Mouse (Mus musculus) liver, adult 2 months (tissue): ENCODE data around the gene Slc35e4. TPM values are rescaled to one million over a fixed set of nuclear protein-coding genes. Genes with fewer than 3 reads are reported as not detected.

Experiments
- DNase-seq: peaks from one replicate; pipeline ENCODE4 v3.0.0-alpha.2; 2011; ENCODE audit warnings: low read depth, low spot score; ENCODE audit errors: extremely low read depth
- H3K27ac ChIP-seq: fragments of 200-500 bp; replicated peaks from 2 replicates; pipeline ENCODE4 v1.5.1; 2012; ENCODE audit warnings: low read depth, mild to moderate bottlenecking, control low read depth, inconsistent platforms, low read length; ENCODE audit not compliant: insufficient read depth
- H3K27me3 ChIP-seq: fragments of 200-500 bp; 2 replicates; pipeline ENCODE4 v1.6.1; 2012; ENCODE audit warnings: mild to moderate bottlenecking, moderate library complexity, low read length, inconsistent platforms; ENCODE audit not compliant: control insufficient read depth, insufficient read depth
- H3K36me3 ChIP-seq: fragments of 200-500 bp; 2 replicates; pipeline ENCODE4 v1.6.1; 2012; ENCODE audit warnings: low read length, inconsistent platforms; ENCODE audit not compliant: control insufficient read depth, insufficient read depth
- H3K4me1 ChIP-seq: fragments of 200-500 bp; 2 replicates; pipeline ENCODE4 v1.6.1; 2011; ENCODE audit warnings: low read length; ENCODE audit not compliant: control insufficient read depth, insufficient read depth
- H3K4me3 ChIP-seq: fragments of 200-500 bp; 2 replicates; pipeline ENCODE4 v1.5.1; 2011; ENCODE audit warnings: low read depth, mild to moderate bottlenecking, control low read depth, low read length, moderate library complexity; ENCODE audit not compliant: insufficient read depth
- H3K79me2 ChIP-seq: fragments of 200-500 bp; 2 replicates; pipeline ENCODE4 v1.6.1; 2012; ENCODE audit warnings: inconsistent platforms, mild to moderate bottlenecking, low read length, moderate library complexity; ENCODE audit not compliant: control insufficient read depth, insufficient read depth
- H3K9ac ChIP-seq: fragments of 200-500 bp; 2 replicates; pipeline ENCODE4 v1.6.1; 2012; ENCODE audit warnings: low read depth, mild to moderate bottlenecking, control low read depth, inconsistent platforms, low read length
- CTCF ChIP-seq: fragments of 200-500 bp; IDR thresholded peaks from 2 replicates; pipeline ENCODE4 v1.5.1; 2011; ENCODE audit warnings: low read depth, low read length, control low read depth
- POLR2A ChIP-seq: fragments of 200-500 bp; IDR thresholded peaks from 2 replicates; pipeline ENCODE4 v1.6.1; 2011; ENCODE audit warnings: low read length, control low read depth; ENCODE audit not compliant: insufficient read depth; ENCODE audit errors: extremely low read depth
- WGBS: fragments of 180-500 bp; shearing (Covaris S2); methylation state at CpG from one replicate; pipeline ENCODE4 v1.1.7; 2018; 5-methylcytosine and 5-hydroxymethylcytosine counted together
- polyA plus RNA-seq: library from polyadenylated mRNA; depleted of rRNA; stranded (reverse); fragments of >200 nt; gene quantifications from 2 replicates; pipeline ENCODE4 v1.2.3, GENCODE M21; 2012; rRNA removed
- total RNA-seq: library from RNA; depleted of rRNA; stranded (reverse); fragments of >200 nt; gene quantifications from 2 replicates; pipeline ENCODE4 v1.2.3, GENCODE M21; 2014; rRNA removed

The Slc35e4 gene
- total and polyA plus RNA-seq, 2 experiments, result 0.18 to 0.46 TPM

- Histone ChIP-seq H3K4me3 (no peak overlapping the region), H3K4me1 (no peaks in the 10 kb centered on the region), H3K79me2 (no peaks in the 10 kb centered on the region), H3K36me3 (no peaks in the 10 kb centered on the region), H3K9ac (no peak overlapping the region), H3K27me3 (no peaks in the 10 kb centered on the region), H3K27ac (no peak overlapping the region)
- WGBS, result 79% methylated on average over 5 of the region's 5 CpGs
- no peak for DNase-seq
- TF ChIP-seq CTCF, result no peak
- no peak for TF ChIP-seq POLR2A
These were observed 56.6 kb downstream of the Slc35e4 start for GRCm38 (mm10) chr11:3857902-3858301.

Other genes starting within 250 kb of the Slc35e4 start
- gene Osbp2, start 50.8 kb downstream of the Slc35e4 start, total RNA-seq, result 1.1 and 1.4 TPM in 2 replicates
- 0.70 and 0.72 TPM in 2 replicates for gene Osbp2, start 50.8 kb downstream of the Slc35e4 start, polyA plus RNA-seq
- not detected in 2 replicates for gene 4921536K21Rik, start 19.6 kb downstream of the Slc35e4 start, total RNA-seq
- gene 4921536K21Rik, start 19.6 kb downstream of the Slc35e4 start, polyA plus RNA-seq, result not detected in 2 replicates
- under 0.01 and 0.07 TPM in 2 replicates for gene Dusp18, start 19.4 kb downstream of the Slc35e4 start, total RNA-seq
- gene Dusp18, start 19.4 kb downstream of the Slc35e4 start, polyA plus RNA-seq, result 0.05 TPM in 2 replicates
- gene Tcn2, start 17.5 kb upstream of the Slc35e4 start, total RNA-seq, result 101 and 110 TPM in 2 replicates
- gene Tcn2, start 17.5 kb upstream of the Slc35e4 start, polyA plus RNA-seq, result 211 and 236 TPM in 2 replicates
- 17.9 and 20.8 TPM in 2 replicates for gene Pes1, start 49.3 kb upstream of the Slc35e4 start, total RNA-seq
- gene Pes1, start 49.3 kb upstream of the Slc35e4 start, polyA plus RNA-seq, result 17.9 and 22.2 TPM in 2 replicates
- gene 4930556J24Rik, start 62.1 kb upstream of the Slc35e4 start, total RNA-seq, result 0.09 TPM in 1 of 2 replicates, not detected in the other
- gene 4930556J24Rik, start 62.1 kb upstream of the Slc35e4 start, polyA plus RNA-seq, result not detected in 2 replicates
- gene Gal3st1, start 69.0 kb upstream of the Slc35e4 start, total RNA-seq, result 2.2 and 2.6 TPM in 2 replicates
- gene Gal3st1, start 69.0 kb upstream of the Slc35e4 start, polyA plus RNA-seq, result 1.4 and 4.4 TPM in 2 replicates
- 97.5 and 130 TPM in 2 replicates for gene Sec14l4, start 116.8 kb upstream of the Slc35e4 start, total RNA-seq
- gene Sec14l4, start 116.8 kb upstream of the Slc35e4 start, polyA plus RNA-seq, result 92.9 and 108 TPM in 2 replicates
- gene Sec14l3, start 150.2 kb upstream of the Slc35e4 start, total RNA-seq, result not detected in 2 replicates
- gene Sec14l3, start 150.2 kb upstream of the Slc35e4 start, polyA plus RNA-seq, result not detected in 2 replicates
- gene Mtfp1, start 180.8 kb upstream of the Slc35e4 start, total RNA-seq, result 16.6 and 23.4 TPM in 2 replicates
- 39.2 and 41.5 TPM in 2 replicates for gene Mtfp1, start 180.8 kb upstream of the Slc35e4 start, polyA plus RNA-seq
- gene Sec14l2, start 208.8 kb upstream of the Slc35e4 start, total RNA-seq, result 302 and 310 TPM in 2 replicates
- 349 and 371 TPM in 2 replicates for gene Sec14l2, start 208.8 kb upstream of the Slc35e4 start, polyA plus RNA-seq
- 10.3 and 10.8 TPM in 2 replicates for gene Rnf215, start 220.5 kb upstream of the Slc35e4 start, total RNA-seq
- gene Rnf215, start 220.5 kb upstream of the Slc35e4 start, polyA plus RNA-seq, result 11.3 and 13.1 TPM in 2 replicates
- gene Ccdc157, start 245.6 kb upstream of the Slc35e4 start, total RNA-seq, result 4.0 and 4.5 TPM in 2 replicates
- gene Ccdc157, start 245.6 kb upstream of the Slc35e4 start, polyA plus RNA-seq, result 6.5 and 9.3 TPM in 2 replicates
- gene Sf3a1, start 245.7 kb upstream of the Slc35e4 start, total RNA-seq, result 4.3 and 4.6 TPM in 2 replicates
- 10.0 and 12.2 TPM in 2 replicates for gene Sf3a1, start 245.7 kb upstream of the Slc35e4 start, polyA plus RNA-seq